Mouse (Mus musculus): ENCODE measurements around the gene Cox4i1. TPM values are rescaled to one million over a fixed set of nuclear protein-coding genes. Genes with fewer than 3 reads are reported as not detected.

The Cox4i1 gene
- 1,171 and 1,185 TPM in 2 replicates for polyA plus RNA-seq (2015; fragmentation: Nextera tagmentation; extraction: Ambion mirVana)

GRCm38 (mm10) chr8:120667561-120668373, at the start of gene Cox4i1, which contains the start of gene Gm27021:
TSS of gene Cox4i1 (plus strand) at chr8:120668222.
TSS of gene Gm27021 (minus strand) at chr8:120668079.
- H3K27me3 ChIP-seq, result no peaks in the 10 kb centered on the region
- peaks cover 58% of the 10 kb centered on the region for H3K4me1 ChIP-seq (replicated peaks)
- no peaks in the 10 kb centered on the region for H3K9me3 ChIP-seq
- H3K27ac ChIP-seq (replicated peaks), result peak within 1 kb of the TSS; percentile 90
- H3K9ac ChIP-seq, result peak within 1 kb of the TSS; percentile 96
- H3K36me3 ChIP-seq, result peaks cover 25% of the 10 kb centered on the region
- peak within 1 kb of the TSS; percentile 99 for H3K4me3 ChIP-seq
- under 1% methylated on average over 80 of the region's 105 CpGs for WGBS
- H3K4me2 ChIP-seq, result peak within 1 kb of the TSS; percentile 81
- peak; percentile 94 for ATAC-seq (ENCODE audit: low FRiP score, low read depth)

GRCm38 (mm10) chr8:120619235-120620180, 48.5 kb upstream of the Cox4i1 start:
- Histone ChIP-seq H3K4me2 (no peak overlapping the region), H3K9ac (no peak overlapping the region), H3K4me1 (replicated peaks) (peaks cover 18% of the 10 kb centered on the region), H3K27ac (replicated peaks) (no peak overlapping the region), H3K36me3 (no peaks in the 10 kb centered on the region), H3K9me3 (no peaks in the 10 kb centered on the region), H3K27me3 (no peaks in the 10 kb centered on the region), H3K4me3 (no peak overlapping the region)
- no peak for ATAC-seq (ENCODE audit: low FRiP score, low read depth)
- WGBS, result 76% methylated on average over 11 of the region's 11 CpGs

GRCm38 (mm10) chr8:120620441-120620840, 47.6 kb upstream of the Cox4i1 start:
- ATAC-seq (ENCODE audit: low FRiP score, low read depth), result no peak

GRCm38 (mm10) chr8:120622161-120622560, 45.9 kb upstream of the Cox4i1 start:
- no peaks in the 10 kb centered on the region for H3K9me3 ChIP-seq
- no peak overlapping the region for H3K27ac ChIP-seq (replicated peaks)
- no peak overlapping the region for H3K4me3 ChIP-seq
- no peak overlapping the region for H3K9ac ChIP-seq
- no peaks in the 10 kb centered on the region for H3K36me3 ChIP-seq
- WGBS, result 79% methylated on average over 14 of the region's 14 CpGs
- no peaks in the 10 kb centered on the region for H3K27me3 ChIP-seq
- no peak for ATAC-seq (ENCODE audit: low FRiP score, low read depth)
- no peak overlapping the region for H3K4me2 ChIP-seq
- H3K4me1 ChIP-seq (replicated peaks), result peaks cover 11% of the 10 kb centered on the region

More at GRCm38 (mm10) chr8:120620441-120620840, 47.6 kb upstream of the Cox4i1 start:
- no peak overlapping the region for H3K9ac ChIP-seq
- no peaks in the 10 kb centered on the region for H3K36me3 ChIP-seq
- H3K4me2 ChIP-seq, result no peak overlapping the region
- H3K27me3 ChIP-seq, result no peaks in the 10 kb centered on the region
- WGBS, result 54% methylated on average over 7 of the region's 7 CpGs
- H3K9me3 ChIP-seq, result no peaks in the 10 kb centered on the region
- no peak overlapping the region for H3K27ac ChIP-seq (replicated peaks)
- no peak overlapping the region for H3K4me3 ChIP-seq
- peaks cover 18% of the 10 kb centered on the region for H3K4me1 ChIP-seq (replicated peaks)

GRCm38 (mm10) chr8:120623608-120624007, 44.4 kb upstream of the Cox4i1 start:
- no peak for ATAC-seq (ENCODE audit: low FRiP score, low read depth)
- Histone ChIP-seq H3K27me3 (no peaks in the 10 kb centered on the region), H3K4me2 (no peak overlapping the region), H3K27ac (replicated peaks) (no peak overlapping the region), H3K36me3 (no peaks in the 10 kb centered on the region), H3K9ac (no peak overlapping the region), H3K4me1 (replicated peaks) (no peaks in the 10 kb centered on the region), H3K9me3 (no peaks in the 10 kb centered on the region), H3K4me3 (no peak overlapping the region)
- whole genome bisulfite sequencing, result 56% methylated on average over 2 of the region's 2 CpGs

GRCm38 (mm10) chr8:120626461-120626860, 41.6 kb upstream of the Cox4i1 start:
- no peak overlapping the region for H3K9ac ChIP-seq
- H3K9me3 ChIP-seq, result no peaks in the 10 kb centered on the region
- ATAC-seq (ENCODE audit: low FRiP score, low read depth), result no peak
- H3K4me2 ChIP-seq, result no peak overlapping the region
- H3K4me3 ChIP-seq, result no peak overlapping the region
- H3K27ac ChIP-seq (replicated peaks), result no peak overlapping the region
- no peaks in the 10 kb centered on the region for H3K27me3 ChIP-seq
- no peaks in the 10 kb centered on the region for H3K4me1 ChIP-seq (replicated peaks)
- H3K36me3 ChIP-seq, result no peaks in the 10 kb centered on the region
- WGBS, result 64% methylated on average over 11 of the region's 11 CpGs

- H3K9me3 ChIP-seq, result no peaks in the 10 kb centered on the region
- no peak overlapping the region for H3K9ac ChIP-seq
- H3K4me3 ChIP-seq, result no peak overlapping the region
- H3K36me3 ChIP-seq, result no peaks in the 10 kb centered on the region
- no peaks in the 10 kb centered on the region for H3K4me1 ChIP-seq (replicated peaks)
- ATAC-seq (ENCODE audit: low FRiP score, low read depth), result peak; percentile 55; the same call in 1 of the 2 replicates
- WGBS, result 61% methylated on average over 5 of the region's 5 CpGs
- no peaks in the 10 kb centered on the region for H3K27me3 ChIP-seq
- H3K27ac ChIP-seq (replicated peaks), result no peak overlapping the region
- no peak overlapping the region for H3K4me2 ChIP-seq
Measured at GRCm38 (mm10) chr8:120627298-120627697, 40.7 kb upstream of the Cox4i1 start.

GRCm38 (mm10) chr8:120630031-120630430, 38.0 kb upstream of the Cox4i1 start:
- peaks cover 18% of the 10 kb centered on the region for H3K4me1 ChIP-seq (replicated peaks)
- H3K27me3 ChIP-seq, result 0 out of 2 replicates have a peak, but pooled peaks cover under 1% of the 10 kb centered on the region
- ATAC-seq (ENCODE audit: low FRiP score, low read depth), result no peak
- no peaks in the 10 kb centered on the region for H3K9me3 ChIP-seq
- H3K27ac ChIP-seq (replicated peaks), result no peak overlapping the region
- WGBS, result 34% methylated on average over 5 of the region's 5 CpGs
- no peaks in the 10 kb centered on the region for H3K36me3 ChIP-seq
- no peak overlapping the region for H3K4me3 ChIP-seq
- H3K9ac ChIP-seq, result no peak overlapping the region
- no peak overlapping the region for H3K4me2 ChIP-seq

- Histone ChIP-seq H3K27me3 (0 out of 2 replicates have a peak, but pooled peaks cover 4% of the 10 kb centered on the region), H3K4me3 (no peak overlapping the region), H3K36me3 (no peaks in the 10 kb centered on the region), H3K27ac (replicated peaks) (no peak overlapping the region), H3K4me1 (replicated peaks) (peaks cover 18% of the 10 kb centered on the region), H3K9ac (no peak overlapping the region), H3K4me2 (no peak overlapping the region), H3K9me3 (no peaks in the 10 kb centered on the region)
- WGBS, result 57% methylated on average over 6 of the region's 6 CpGs
- no peak for ATAC-seq (ENCODE audit: low FRiP score, low read depth)
Measured at GRCm38 (mm10) chr8:120630848-120631247, 37.2 kb upstream of the Cox4i1 start.

DNA sequence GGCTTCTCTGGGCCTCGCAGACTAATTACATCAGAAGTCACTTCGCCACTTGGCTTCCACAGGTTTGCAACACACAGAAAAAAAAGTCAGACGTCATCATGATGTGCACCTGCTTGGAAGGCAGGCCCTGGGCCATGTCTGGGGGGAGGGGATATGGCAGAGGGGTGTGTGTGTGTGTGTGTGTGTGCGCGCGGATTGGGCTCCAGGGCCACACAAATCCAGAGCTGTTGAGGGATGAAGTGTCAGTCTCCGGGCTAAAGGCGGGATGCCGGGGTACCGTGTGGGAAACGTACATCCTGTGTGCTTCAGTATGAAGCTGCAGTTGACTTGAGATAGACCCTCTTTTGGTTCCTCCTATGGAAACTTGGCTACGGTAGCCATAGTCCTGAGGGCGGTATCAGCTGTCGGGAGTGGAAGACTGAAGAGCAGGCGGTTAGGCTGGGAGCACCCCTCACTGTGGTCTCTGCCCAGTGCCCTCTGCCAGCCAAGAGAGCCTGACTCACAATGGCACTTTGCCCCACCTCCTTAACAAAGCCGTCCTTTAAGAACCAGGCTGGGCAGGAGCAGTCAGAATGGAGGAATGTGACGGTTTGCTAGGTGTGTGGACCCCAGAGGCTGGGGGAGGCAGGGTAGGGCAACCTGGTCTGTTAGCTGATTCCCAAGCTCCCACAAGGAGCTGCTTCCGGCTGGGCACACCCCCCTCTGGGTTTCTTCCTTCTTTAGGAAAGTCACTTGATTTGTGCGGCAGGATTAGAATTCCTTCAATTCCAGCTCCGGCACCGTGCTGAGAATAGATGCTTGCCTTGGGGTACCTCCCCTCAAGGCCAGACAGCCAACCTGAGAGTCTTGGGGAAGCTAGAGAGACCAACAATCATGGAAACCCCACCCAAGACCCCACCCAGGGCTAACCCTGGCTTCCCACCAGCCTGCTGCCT, 36.3 kb upstream of the Cox4i1 start:
- Histone ChIP-seq H3K9ac (no peak overlapping the region), H3K4me3 (no peak overlapping the region), H3K9me3 (no peaks in the 10 kb centered on the region), H3K27me3 (0 out of 2 replicates have a peak, but pooled peaks cover 4% of the 10 kb centered on the region), H3K27ac (replicated peaks) (no peak overlapping the region), H3K4me1 (replicated peaks) (peaks cover 18% of the 10 kb centered on the region), H3K36me3 (no peaks in the 10 kb centered on the region), H3K4me2 (no peak overlapping the region)
- WGBS, result 78% methylated on average over 21 of the region's 21 CpGs
- ATAC-seq (ENCODE audit: low FRiP score, low read depth), result no peak

All from hindbrain, embryonic 15.5 days (tissue).